26 mouse cellular contexts compared by ENCODE assay signal in genomic region chr11:88057788-88058187, GRCm38 (mm10). TPM values are rescaled to one million over a fixed set of nuclear protein-coding genes. Genes with fewer than 3 reads are reported as not detected.
A peak's percentile ranks its signal among the peaks of the same experiment; 100 is the strongest.
DNase-seq lines count a peak whose midpoint lies in the region; ATAC-seq and TF ChIP-seq lines count a peak whose summit lies in the region.
"Had no signal": no experiment of that assay in that cellular context is flagged by ENCODE, and none has a peak within 500 bp of the region (broad histone marks: within the 10 kb centered on the region; RNA-seq: fewer than 3 reads in every experiment).

No protein-coding gene starts in this region.

- 79% methylated on average over 2 of the region's 2 CpGs for WGBS in forebrain, embryonic 15.5 days

- TF ChIP-seq CTCF in layer of hippocampus, adult 2 months (conservative IDR thresholded peaks at IDR 0.05), result peak; percentile 46

- no peak for ATAC-seq in forebrain, embryonic 15.5 days (replicated peaks)
- ATAC-seq: forebrain, embryonic 14.5 days had no signal

- no peak overlapping the region for H3K9ac ChIP-seq in forebrain, embryonic 15.5 days (replicated peaks)
- H3K9ac ChIP-seq: embryonic facial prominence, embryonic 15.5 days; heart, embryonic 12.5 days; limb, embryonic 15.5 days; midbrain, embryonic 12.5 days had no signal

- H3K27ac ChIP-seq in layer of hippocampus, adult 2 months, result no peak overlapping the region
- no peak overlapping the region for H3K27ac ChIP-seq in forebrain, embryonic 15.5 days (replicated peaks)
- H3K27ac ChIP-seq: embryonic facial prominence, embryonic 15.5 days; hindbrain, embryonic 10.5 days; limb, embryonic 15.5 days; midbrain, embryonic 12.5 days had no signal

- no peak for DNase-seq in layer of hippocampus, adult 2 months (ENCODE audit: low spot score in 2 of 2)
- no peak for DNase-seq in layer of hippocampus, adult 9-11 months
- peak; percentile 69 for DNase-seq in 416B (ENCODE audit: low read depth)
- peak; percentile 59 for DNase-seq in A20 (ENCODE audit: low read depth, low spot score)
- DNase-seq in ZHBTc4 (ENCODE audit: low read depth, low spot score), result peak; percentile 48
- no peak for DNase-seq in layer of hippocampus, adult 9-10 months (ENCODE audit: low spot score)
- DNase-seq: adrenal gland, postnatal 36 days; cerebellum, adult 9-10 months; gastrocnemius, postnatal 10 days; heart, postnatal 10 days; kidney, adult 2 months; kidney, postnatal 14 days; left cerebral cortex, postnatal 4 days; lung, adult 18-20 months; lung, postnatal 14 days; right cerebral cortex, postnatal 14 days; spleen, adult 18-20 months; thymus, postnatal 14 days had no signal

- H3K4me1 ChIP-seq in forebrain, embryonic 15.5 days, result peaks cover 1% of the 10 kb centered on the region
- H3K4me1 ChIP-seq: hindbrain, embryonic 10.5 days had no signal

- H3K36me3 ChIP-seq in forebrain, embryonic 15.5 days, result peaks cover 8% of the 10 kb centered on the region

- no peak overlapping the region for H3K4me3 ChIP-seq in layer of hippocampus, adult 2 months
- no peak overlapping the region for H3K4me3 ChIP-seq in forebrain, embryonic 15.5 days
- H3K4me3 ChIP-seq: embryonic facial prominence, embryonic 15.5 days; heart, embryonic 12.5 days; hindbrain, embryonic 10.5 days; limb, embryonic 15.5 days; midbrain, embryonic 12.5 days had no signal

- no peak overlapping the region for H3K4me2 ChIP-seq in forebrain, embryonic 15.5 days (replicated peaks)
- H3K4me2 ChIP-seq: embryonic facial prominence, embryonic 15.5 days; heart, embryonic 12.5 days; limb, embryonic 15.5 days; midbrain, embryonic 12.5 days had no signal

- no peaks in the 10 kb centered on the region for H3K9me3 ChIP-seq in forebrain, embryonic 15.5 days
- H3K9me3 ChIP-seq: embryonic facial prominence, embryonic 15.5 days; G1E; heart, embryonic 12.5 days; hindbrain, embryonic 10.5 days; limb, embryonic 15.5 days; midbrain, embryonic 12.5 days had no signal

- no peaks in the 10 kb centered on the region for H3K27me3 ChIP-seq in forebrain, embryonic 15.5 days
- H3K27me3 ChIP-seq: embryonic facial prominence, embryonic 15.5 days; heart, embryonic 12.5 days; limb, embryonic 15.5 days; midbrain, embryonic 12.5 days had no signal

RNA-seq across cellular contexts. Expression of gene Vezf1, which starts 10.3 kb away (rescaled TPM):
- 10 to 100 TPM; 22.0 to 22.7 TPM for total RNA-seq in layer of hippocampus, adult 2 months (2021)
- polyA plus RNA-seq in forebrain, embryonic 15.5 days (2015; fragmentation: Nextera tagmentation; extraction: Ambion mirVana), result 60.6 and 61.4 TPM in 2 replicates

RNA-seq across cellular contexts. Expression of gene Srsf1, which starts 10.6 kb away (rescaled TPM):
- total RNA-seq in layer of hippocampus, adult 2 months (2021), result 100 to 1,000 TPM; 234 TPM
- 342 and 347 TPM in 2 replicates for polyA plus RNA-seq in forebrain, embryonic 15.5 days (2015; fragmentation: Nextera tagmentation; extraction: Ambion mirVana)

RNA-seq across cellular contexts. Expression of gene Cuedc1, which starts 40.1 kb away (rescaled TPM):
- 10 to 100 TPM; 31.1 to 35.3 TPM for total RNA-seq in layer of hippocampus, adult 2 months (2021)
- 39.2 and 43.4 TPM in 2 replicates for polyA plus RNA-seq in forebrain, embryonic 15.5 days (2015; fragmentation: Nextera tagmentation; extraction: Ambion mirVana)

Comparison
In these comparisons a context has a peak if more than half of its experiments do, and no peak if none do; other contexts are left out.
1. DNase-seq: peak in 416B (single experiment), A20 (single experiment) and ZHBTc4 (single experiment); none in layer of hippocampus, adult 2 months (0 of 2), layer of hippocampus, adult 9-11 months (single experiment) and layer of hippocampus, adult 9-10 months (single experiment).